Mouse (Mus musculus) regulatory T cell (primary cell): ENCODE data around the gene Morn4.
"Not testable (repeated sequence)": the region's sequence is repeated elsewhere in the genome, so short reads cannot be mapped to it uniquely, and the experiment has no call there.

Experiments used
- in situ Hi-C: fragments of 300-600 bp; cut with MboI, MseI; formaldehyde crosslinking; loops from one replicate; pipeline ENCODE4 v1.15.1; 2025; ENCODE audit warnings: high pct_unique_total_duplicates

Morn4 gene

GRCm38 (mm10) chr19:42085690-42086089, 467 bp downstream of the Morn4 start:
- in situ Hi-C loops, result no loop called here

GRCm38 (mm10) chr19:42081613-42082012, 4.5 kb downstream of the Morn4 start:
- in situ Hi-C loops, result not testable (repeated sequence)

GRCm38 (mm10) chr19:42080469-42080868, 5.7 kb downstream of the Morn4 start:
- in situ Hi-C loops, result no loop called here

- in situ Hi-C loops, result no loop called here
Measured at GRCm38 (mm10) chr19:42079950-42080349, 6.2 kb downstream of the Morn4 start.

- in situ Hi-C loops, result no loop called here
Measured at GRCm38 (mm10) chr19:42079006-42079405, 7.2 kb downstream of the Morn4 start.

GRCm38 (mm10) chr19:42078566-42078965, 7.6 kb downstream of the Morn4 start:
- in situ Hi-C loops, result no loop called here

- in situ Hi-C loops, result no loop called here
Measured at GRCm38 (mm10) chr19:42075992-42076391, 10.2 kb downstream of the Morn4 start.

GRCm38 (mm10) chr19:42075051-42075450, 11.1 kb downstream of the Morn4 start:
- in situ Hi-C loops, result no loop called here

GRCm38 (mm10) chr19:42072802-42073201, 13.4 kb downstream of the Morn4 start:
- in situ Hi-C loops, result no loop called here

GRCm38 (mm10) chr19:42071886-42072608, 14.1 kb downstream of the Morn4 start:
- in situ Hi-C loops, result no loop called here

GRCm38 (mm10) chr19:42071221-42071620, 14.9 kb downstream of the Morn4 start:
- in situ Hi-C loops, result no loop called here

GRCm38 (mm10) chr19:42069241-42069525, 17.0 kb downstream of the Morn4 start:
- in situ Hi-C loops, result no loop called here

GRCm38 (mm10) chr19:42068441-42069240, 17.5 kb downstream of the Morn4 start:
- in situ Hi-C loops, result no loop called here

- in situ Hi-C loops, result no loop called here
Measured at GRCm38 (mm10) chr19:42061443-42061842, 24.7 kb downstream of the Morn4 start.

GRCm38 (mm10) chr19:42058426-42058825, 27.7 kb downstream of the Morn4 start:
- in situ Hi-C loops, result loop anchor here (10.0 kb wide), 1 partner anchor 1106 kb away; no protein-coding TSS in a partner anchor

- in situ Hi-C loops, result loop anchor here (10.0 kb wide), 1 partner anchor 1108 kb away; no protein-coding TSS in a partner anchor
Measured at GRCm38 (mm10) chr19:42056719-42057409, 29.3 kb downstream of the Morn4 start.

- in situ Hi-C loops, result loop anchor here (10.0 kb wide), 1 partner anchor 1109 kb away; no protein-coding TSS in a partner anchor
Measured at GRCm38 (mm10) chr19:42055881-42056280, 30.3 kb downstream of the Morn4 start.

GRCm38 (mm10) chr19:42054255-42054654, 31.9 kb downstream of the Morn4 start:
- in situ Hi-C loops, result loop anchor here (10.0 kb wide), 1 partner anchor 1111 kb away; no protein-coding TSS in a partner anchor

GRCm38 (mm10) chr19:42051948-42052347, 34.2 kb downstream of the Morn4 start, which contains the start of gene 4933411K16Rik:
Gene 4933411K16Rik (plus strand): TSS chr19:42052248.
- in situ Hi-C loops, result loop anchor here (10.0 kb wide), 1 partner anchor 1113 kb away; no protein-coding TSS in a partner anchor

GRCm38 (mm10) chr19:42051351-42051750, 34.8 kb downstream of the Morn4 start:
- in situ Hi-C loops, result loop anchor here (10.0 kb wide), 1 partner anchor 1113 kb away; no protein-coding TSS in a partner anchor

- in situ Hi-C loops, result loop anchor here (10.0 kb wide), 1 partner anchor 1115 kb away; no protein-coding TSS in a partner anchor
Measured at GRCm38 (mm10) chr19:42050251-42050650, 35.9 kb downstream of the Morn4 start.
